Mouse (Mus musculus) C2C12 (cell line): ENCODE results near the gene Tbc1d2.

Experiments
- CTCF ChIP-seq: IDR thresholded peaks from one replicate; pipeline ENCODE4 v1.5.1; 2011; ENCODE audit not compliant: control insufficient read depth, insufficient read depth, insufficient read length
- MAX ChIP-seq: IDR thresholded peaks from one replicate; pipeline ENCODE4 v1.6.1; 2011; ENCODE audit warnings: mild to moderate bottlenecking, control low read depth
- MYOD1 ChIP-seq: IDR thresholded peaks from one replicate; pipeline ENCODE4 v1.6.1; 2011; ENCODE audit warnings: low read depth; ENCODE audit not compliant: control insufficient read depth, insufficient read length
- MYOG ChIP-seq: IDR thresholded peaks from one replicate; pipeline ENCODE4 v1.6.1; 2011; ENCODE audit not compliant: control insufficient read depth, insufficient read length; ENCODE audit errors: extremely low read depth
- USF1 ChIP-seq: IDR thresholded peaks from one replicate; pipeline ENCODE4 v1.6.1; 2011; ENCODE audit warnings: low read depth, mild to moderate bottlenecking, control low read depth, moderate library complexity

GRCm38 (mm10) chr4:46589946-46590684 lies 59.9 kb downstream of the Tbc1d2 start:
- no peak for TF ChIP-seq CTCF
- no peak for TF ChIP-seq MYOD1
- TF ChIP-seq USF1, result no peak
- no peak for TF ChIP-seq MYOG
- no peak for TF ChIP-seq MAX
